Mouse (Mus musculus): ENCODE data around the gene Dpm2. TPM values are rescaled to one million over a fixed set of nuclear protein-coding genes. Genes with fewer than 3 reads are reported as not detected.

Dpm2 gene
- polyA plus RNA-seq, 1 experiment from 2014 or later, result 109 TPM

GRCm38 (mm10) chr2:32549171-32549570, 21.5 kb upstream of the Dpm2 start:
- H3K27ac ChIP-seq, result peak overlapping the region; percentile 77
- no peaks in the 10 kb centered on the region for H3K36me3 ChIP-seq
- no peaks in the 10 kb centered on the region for H3K27me3 ChIP-seq (replicated peaks)
- ATAC-seq (ENCODE audit: insufficient read depth, low FRiP score, low read depth), result no peak
- no peak overlapping the region for H3K4me2 ChIP-seq
- 68% methylated on average over 9 of the region's 9 CpGs for WGBS
- H3K4me3 ChIP-seq (replicated peaks), result no peak overlapping the region
- H3K9ac ChIP-seq, result no peak overlapping the region
- no peaks in the 10 kb centered on the region for H3K9me3 ChIP-seq
- peaks cover 24% of the 10 kb centered on the region for H3K4me1 ChIP-seq

- no peak for ATAC-seq (ENCODE audit: insufficient read depth, low FRiP score, low read depth)
- Histone ChIP-seq H3K36me3 (no peaks in the 10 kb centered on the region), H3K4me2 (no peak overlapping the region), H3K9ac (no peak overlapping the region), H3K4me3 (replicated peaks) (no peak overlapping the region), H3K9me3 (no peaks in the 10 kb centered on the region), H3K4me1 (peaks cover 24% of the 10 kb centered on the region), H3K27ac (peak overlapping the region; percentile 77), H3K27me3 (replicated peaks) (no peaks in the 10 kb centered on the region)
- 34% methylated on average over 6 of the region's 6 CpGs for WGBS
These were observed 20.9 kb upstream of the Dpm2 start for GRCm38 (mm10) chr2:32549764-32550163.

- Histone ChIP-seq H3K27me3 (replicated peaks) (no peaks in the 10 kb centered on the region), H3K9ac (no peak overlapping the region), H3K27ac (no peak overlapping the region), H3K4me1 (peaks cover 25% of the 10 kb centered on the region), H3K36me3 (no peaks in the 10 kb centered on the region), H3K9me3 (no peaks in the 10 kb centered on the region), H3K4me3 (replicated peaks) (no peak overlapping the region), H3K4me2 (no peak overlapping the region)
- ATAC-seq (ENCODE audit: insufficient read depth, low FRiP score, low read depth), result no peak
- 66% methylated on average over 5 of the region's 5 CpGs for WGBS
These were observed 19.4 kb upstream of the Dpm2 start for GRCm38 (mm10) chr2:32551236-32551635.

- no peak overlapping the region for H3K9ac ChIP-seq
- H3K36me3 ChIP-seq, result 0 out of 2 replicates have a peak, but pooled peaks cover 6% of the 10 kb centered on the region
- H3K27ac ChIP-seq, result no peak overlapping the region
- H3K9me3 ChIP-seq, result no peaks in the 10 kb centered on the region
- WGBS, result 68% methylated on average over 7 of the region's 7 CpGs
- H3K27me3 ChIP-seq (replicated peaks), result no peaks in the 10 kb centered on the region
- no peak overlapping the region for H3K4me3 ChIP-seq (replicated peaks)
- no peak for ATAC-seq (ENCODE audit: insufficient read depth, low FRiP score, low read depth)
- no peak overlapping the region for H3K4me2 ChIP-seq
- H3K4me1 ChIP-seq, result peaks cover 22% of the 10 kb centered on the region
These were observed 17.0 kb upstream of the Dpm2 start for GRCm38 (mm10) chr2:32553592-32554148.

GRCm38 (mm10) chr2:32555484-32555883, 15.2 kb upstream of the Dpm2 start:
- H3K4me1 ChIP-seq, result peaks cover 10% of the 10 kb centered on the region
- no peaks in the 10 kb centered on the region for H3K27me3 ChIP-seq (replicated peaks)
- H3K4me2 ChIP-seq, result no peak overlapping the region
- no peak overlapping the region for H3K4me3 ChIP-seq (replicated peaks)
- no peak for ATAC-seq (ENCODE audit: insufficient read depth, low FRiP score, low read depth)
- peak overlapping the region; percentile 51; the same call in 1 of the 2 replicates for H3K27ac ChIP-seq
- H3K9me3 ChIP-seq, result no peaks in the 10 kb centered on the region
- H3K36me3 ChIP-seq, result peaks cover 16% of the 10 kb centered on the region; the same call in 1 of the 2 replicates
- WGBS, result 41% methylated on average over 4 of the region's 4 CpGs
- H3K9ac ChIP-seq, result no peak overlapping the region

- H3K27ac ChIP-seq, result peak overlapping the region; percentile 51; the same call in 1 of the 2 replicates
- no peak overlapping the region for H3K4me2 ChIP-seq
- H3K9ac ChIP-seq, result no peak overlapping the region
- no peaks in the 10 kb centered on the region for H3K9me3 ChIP-seq
- no peak overlapping the region for H3K4me3 ChIP-seq (replicated peaks)
- ATAC-seq (ENCODE audit: insufficient read depth, low FRiP score, low read depth), result no peak
- H3K4me1 ChIP-seq, result 0 out of 2 replicates have a peak, but pooled peaks cover 7% of the 10 kb centered on the region
- WGBS, result 76% methylated on average over 7 of the region's 7 CpGs
- no peaks in the 10 kb centered on the region for H3K27me3 ChIP-seq (replicated peaks)
- peaks cover 16% of the 10 kb centered on the region; the same call in 1 of the 2 replicates for H3K36me3 ChIP-seq
These were observed 14.6 kb upstream of the Dpm2 start for GRCm38 (mm10) chr2:32556019-32556418.

GRCm38 (mm10) chr2:32559570-32559969, 11.1 kb upstream of the Dpm2 start:
- H3K9ac ChIP-seq, result no peak overlapping the region
- H3K9me3 ChIP-seq, result no peaks in the 10 kb centered on the region
- H3K4me1 ChIP-seq, result 0 out of 2 replicates have a peak, but pooled peaks cover 7% of the 10 kb centered on the region
- H3K27ac ChIP-seq, result peak overlapping the region; percentile 40; the same call in 1 of the 2 replicates
- no peaks in the 10 kb centered on the region for H3K27me3 ChIP-seq (replicated peaks)
- no peak overlapping the region for H3K4me3 ChIP-seq (replicated peaks)
- 70% methylated on average over 5 of the region's 5 CpGs for WGBS
- peak; percentile 44; the same call in 1 of the 2 replicates for ATAC-seq (ENCODE audit: insufficient read depth, low FRiP score, low read depth)
- peaks cover 27% of the 10 kb centered on the region for H3K36me3 ChIP-seq
- H3K4me2 ChIP-seq, result no peak overlapping the region

- ATAC-seq (ENCODE audit: insufficient read depth, low FRiP score, low read depth), result no peak
- 40% methylated on average over 4 of the region's 4 CpGs for WGBS
These were observed 4.1 kb upstream of the Dpm2 start for GRCm38 (mm10) chr2:32566536-32567063.

GRCm38 (mm10) chr2:32568149-32568548, 2.5 kb upstream of the Dpm2 start:
- Histone ChIP-seq H3K27ac (no peak overlapping the region), H3K36me3 (peaks cover 48% of the 10 kb centered on the region), H3K9ac (no peak overlapping the region), H3K27me3 (replicated peaks) (no peaks in the 10 kb centered on the region), H3K4me1 (peaks cover 14% of the 10 kb centered on the region), H3K9me3 (no peaks in the 10 kb centered on the region), H3K4me3 (replicated peaks) (no peak overlapping the region), H3K4me2 (no peak overlapping the region)
- 70% methylated on average over 5 of the region's 5 CpGs for WGBS
- ATAC-seq (ENCODE audit: insufficient read depth, low FRiP score, low read depth), result no peak

More at GRCm38 (mm10) chr2:32566536-32567063, 4.1 kb upstream of the Dpm2 start:
- Histone ChIP-seq H3K9me3 (no peaks in the 10 kb centered on the region), H3K27ac (no peak overlapping the region), H3K9ac (no peak overlapping the region), H3K4me1 (peaks cover 3% of the 10 kb centered on the region), H3K27me3 (replicated peaks) (no peaks in the 10 kb centered on the region), H3K4me2 (no peak overlapping the region), H3K36me3 (peaks cover 44% of the 10 kb centered on the region), H3K4me3 (replicated peaks) (no peak overlapping the region)

- H3K4me2 ChIP-seq, result no peak overlapping the region
- H3K9ac ChIP-seq, result no peak overlapping the region
- no peaks in the 10 kb centered on the region for H3K9me3 ChIP-seq
- no peak overlapping the region for H3K27ac ChIP-seq
- no peaks in the 10 kb centered on the region for H3K27me3 ChIP-seq (replicated peaks)
- no peak overlapping the region for H3K4me3 ChIP-seq (replicated peaks)
- ATAC-seq (ENCODE audit: insufficient read depth, low FRiP score, low read depth), result no peak
- peaks cover 14% of the 10 kb centered on the region for H3K4me1 ChIP-seq
- 89% methylated on average over 3 of the region's 3 CpGs for WGBS
- H3K36me3 ChIP-seq, result peaks cover 43% of the 10 kb centered on the region
These were observed 1.7 kb upstream of the Dpm2 start for GRCm38 (mm10) chr2:32568941-32569340.

GRCm38 (mm10) chr2:32572196-32572595, 1.5 kb downstream of the Dpm2 start:
- no peak for ATAC-seq (ENCODE audit: insufficient read depth, low FRiP score, low read depth)
- Histone ChIP-seq H3K27ac (no peak overlapping the region), H3K36me3 (peaks cover 21% of the 10 kb centered on the region), H3K4me3 (replicated peaks) (0 out of 2 replicates have a peak overlapping the region, but pooled peaks have one; percentile 85), H3K4me1 (peaks cover 22% of the 10 kb centered on the region), H3K4me2 (peak overlapping the region; percentile 86), H3K9me3 (no peaks in the 10 kb centered on the region), H3K9ac (no peak overlapping the region), H3K27me3 (replicated peaks) (peaks cover 4% of the 10 kb centered on the region; the same call in 1 of the 2 replicates)
- 89% methylated on average over 11 of the region's 11 CpGs for WGBS

GRCm38 (mm10) chr2:32574497-32574896, 3.8 kb downstream of the Dpm2 start, which contains the start of gene Pip5kl1:
TSS of gene Pip5kl1 (plus strand) at chr2:32574797.
- Histone ChIP-seq H3K36me3 (peaks cover 6% of the 10 kb centered on the region; the same call in 1 of the 2 replicates), H3K27me3 (replicated peaks) (peaks cover 10% of the 10 kb centered on the region; the same call in 1 of the 2 replicates), H3K27ac (no peak within 1 kb of the TSS), H3K4me3 (replicated peaks) (peak within 1 kb of the TSS; percentile 33), H3K9ac (peak within 1 kb of the TSS; percentile 16; the same call in 1 of the 2 replicates), H3K4me1 (peaks cover 24% of the 10 kb centered on the region), H3K4me2 (peak within 1 kb of the TSS; percentile 81), H3K9me3 (no peaks in the 10 kb centered on the region)
- 71% methylated on average over 6 of the region's 6 CpGs for WGBS
- ATAC-seq (ENCODE audit: insufficient read depth, low FRiP score, low read depth), result no peak

Measured in stomach, embryonic 15.5 days (tissue).